Mouse (Mus musculus) lung, embryonic 14.5 days (tissue): ENCODE data around the gene Zfp773. TPM values are rescaled to one million over a fixed set of nuclear protein-coding genes. Genes with fewer than 3 reads are reported as not detected.

Experiments used
- ATAC-seq: fragments of 200-750 bp; cut with Nextera tagmentation; 2 replicates; pipeline ENCODE4 v1.8.0; 2017; ENCODE audit warnings: mild to moderate bottlenecking, moderate TSS enrichment, moderate library complexity; ENCODE audit not compliant: insufficient read depth
- DNase-seq: peaks from one replicate; pipeline ENCODE4 v3.0.0-alpha.2; 2015
- H3K27ac ChIP-seq: fragments of 300-500 bp; sonication (generic); 2 replicates; pipeline ENCODE4 v1.5.1; 2014; ENCODE audit warnings: low read depth, mild to moderate bottlenecking, moderate library complexity
- H3K27me3 ChIP-seq: fragments of 300-500 bp; sonication (generic); 2 replicates; pipeline ENCODE4 v1.6.1; 2014; ENCODE audit warnings: low read length, control low read depth; ENCODE audit not compliant: insufficient read depth
- H3K36me3 ChIP-seq: fragments of 300-500 bp; sonication (generic); 2 replicates; pipeline ENCODE4 v1.6.1; 2014; ENCODE audit warnings: control low read depth; ENCODE audit not compliant: insufficient read depth
- H3K4me1 ChIP-seq: fragments of 300-500 bp; sonication (generic); 2 replicates; pipeline ENCODE4 v1.6.1; 2014; ENCODE audit warnings: antibody characterized with exemption, control low read depth; ENCODE audit not compliant: insufficient read depth
- H3K4me2 ChIP-seq: fragments of 300-500 bp; sonication (generic); 2 replicates; pipeline ENCODE4 v1.6.1; 2014; ENCODE audit warnings: mild to moderate bottlenecking
- H3K4me3 ChIP-seq: fragments of 300-500 bp; sonication (generic); 2 replicates; pipeline ENCODE4 v1.5.1; 2014; ENCODE audit warnings: low read depth, low read length
- H3K9ac ChIP-seq: fragments of 300-500 bp; sonication (generic); 2 replicates; pipeline ENCODE4 v1.6.1; 2014
- H3K9me3 ChIP-seq: fragments of 300-500 bp; sonication (generic); 2 replicates; pipeline ENCODE4 v1.6.1; 2016; ENCODE audit warnings: low read depth, low read length, control low read depth
- CTCF ChIP-seq: IDR thresholded peaks from 2 replicates; pipeline ENCODE4 v1.5.1; 2016; ENCODE audit warnings: antibody characterized with exemption, low read depth
- WGBS: fragments of 180-500 bp; shearing (Covaris S2); extraction: QIAGEN DNeasy Blood & Tissue Kit; methylation state at CpG from one replicate; pipeline ENCODE4 v1.1.7; 2014; 5-methylcytosine and 5-hydroxymethylcytosine counted together
- polyA plus RNA-seq: library from polyadenylated mRNA; unstranded; fragments of >200 nt; fragmentation: Nextera tagmentation; extraction: Ambion mirVana; gene quantifications from 2 replicates; pipeline ENCODE4 v1.2.1, GENCODE M21; 2014

Gene Zfp773
- polyA plus RNA-seq, 1 experiment from 2014 or later, result 1.5 TPM

DNA sequence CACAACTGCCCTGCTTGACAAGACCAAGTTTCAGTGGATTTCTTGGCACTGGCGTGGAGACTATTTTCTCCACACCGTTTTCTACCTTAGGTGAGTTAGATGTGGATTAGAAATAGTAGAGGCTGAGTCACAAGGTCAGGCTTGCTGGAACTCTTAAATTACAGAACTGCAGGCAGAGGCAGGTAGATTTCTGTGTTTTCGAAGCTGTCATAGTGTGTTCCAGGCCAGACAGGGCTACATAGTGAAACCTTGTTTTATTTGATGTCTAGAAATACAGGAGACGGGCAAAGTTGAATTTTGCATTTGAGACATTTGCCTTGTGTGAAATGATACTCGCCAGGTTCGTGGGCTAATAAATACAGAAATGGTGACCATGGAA is 15.0 kb downstream of the Zfp773 start:
- H3K27me3 ChIP-seq, result no peaks in the 10 kb centered on the region
- no peak for ATAC-seq
- no peak overlapping the region for H3K27ac ChIP-seq
- H3K9ac ChIP-seq, result no peak overlapping the region; the same call in 1 of the 2 replicates
- no peak for TF ChIP-seq CTCF
- 45% methylated on average over 6 of the region's 6 CpGs for whole genome bisulfite sequencing
- H3K4me3 ChIP-seq, result peak overlapping the region; percentile 64
- peaks cover 5% of the 10 kb centered on the region; the same call in 1 of the 2 replicates for H3K36me3 ChIP-seq
- no peaks in the 10 kb centered on the region for H3K9me3 ChIP-seq
- peak overlapping the region; percentile 67 for H3K4me2 ChIP-seq
- no peak for DNase-seq
- 0 out of 2 replicates have a peak, but pooled peaks cover 3% of the 10 kb centered on the region for H3K4me1 ChIP-seq

DNA sequence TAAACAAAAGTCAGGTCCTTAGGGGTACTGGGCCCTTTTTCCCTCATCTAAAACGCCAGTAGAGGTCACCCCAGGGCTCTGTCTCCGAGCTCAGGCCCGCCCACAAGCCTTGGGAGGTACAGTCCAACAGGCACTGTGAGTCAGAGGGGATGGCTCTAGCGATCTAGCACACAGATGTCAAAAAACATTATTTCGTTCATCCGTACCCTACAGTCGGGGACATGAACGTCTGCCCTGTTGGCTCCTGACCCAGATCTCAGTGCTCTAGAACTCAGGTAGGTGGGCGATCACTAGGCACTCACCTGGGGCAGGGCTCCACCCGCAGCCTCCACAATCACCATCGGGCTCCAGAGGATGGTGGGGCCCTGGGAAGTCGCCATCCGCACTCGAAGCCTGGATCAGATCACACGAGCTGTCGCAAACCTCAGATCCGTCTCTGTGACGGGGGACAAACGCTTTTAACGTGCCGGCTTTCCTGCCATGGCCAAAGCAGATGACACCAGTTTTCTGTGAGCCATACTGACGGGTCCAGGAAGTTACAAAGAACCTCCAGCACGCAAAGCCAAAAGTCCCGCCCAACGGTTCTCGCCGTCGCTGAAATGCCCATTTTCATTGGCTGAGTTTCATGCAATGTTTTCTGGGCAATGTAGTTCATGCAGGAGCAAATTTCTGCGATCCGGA is 15.5 kb downstream of the Zfp773 start, which contains the start of gene Zfp954:
Gene Zfp954, minus strand, starts transcription at position 568 of the 681 bp plus-strand sequence.
- Histone ChIP-seq H3K4me3 (peak within 1 kb of the TSS; percentile 64), H3K4me1 (0 out of 2 replicates have a peak, but pooled peaks cover 3% of the 10 kb centered on the region), H3K27ac (peak within 1 kb of the TSS; percentile 46; the same call in 1 of the 2 replicates), H3K9ac (peak within 1 kb of the TSS; percentile 58), H3K9me3 (no peaks in the 10 kb centered on the region), H3K36me3 (peaks cover 6% of the 10 kb centered on the region; the same call in 1 of the 2 replicates), H3K27me3 (no peaks in the 10 kb centered on the region), H3K4me2 (peak within 1 kb of the TSS; percentile 67)
- ATAC-seq (peak; percentile 97), DNase-seq (peak; percentile 96)
- TF ChIP-seq CTCF, result peak; percentile 45
- WGBS, result under 1% methylated on average over 30 of the region's 30 CpGs

DNA sequence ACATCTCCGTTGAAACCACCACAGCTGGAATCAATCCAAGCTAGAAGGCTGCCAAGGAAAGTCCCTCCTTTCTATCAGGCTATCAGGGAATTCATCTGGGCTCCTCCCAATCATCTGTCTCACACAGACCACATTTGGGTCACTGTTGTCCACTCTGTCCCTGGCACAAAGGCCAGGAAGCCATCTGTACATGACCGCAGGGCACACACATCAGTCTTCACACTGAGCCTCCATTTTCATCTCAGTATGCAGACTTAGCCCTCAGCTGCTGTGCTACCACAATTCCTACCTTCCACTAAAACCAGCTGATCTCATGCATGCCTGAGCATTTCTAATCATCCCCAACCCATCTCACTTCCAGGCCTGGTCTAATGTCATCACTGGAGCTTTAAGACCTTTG is 18.1 kb downstream of the Zfp773 start:
- Histone ChIP-seq H3K9me3 (no peaks in the 10 kb centered on the region), H3K4me1 (0 out of 2 replicates have a peak, but pooled peaks cover 3% of the 10 kb centered on the region), H3K27me3 (no peaks in the 10 kb centered on the region), H3K27ac (no peak overlapping the region), H3K4me2 (no peak overlapping the region), H3K36me3 (peaks cover 21% of the 10 kb centered on the region; the same call in 1 of the 2 replicates), H3K9ac (no peak overlapping the region), H3K4me3 (no peak overlapping the region)
- 88% methylated on average over 2 of the region's 2 CpGs for WGBS
- TF ChIP-seq CTCF, result no peak
- no peak for ATAC-seq
- no peak for DNase-seq

DNA sequence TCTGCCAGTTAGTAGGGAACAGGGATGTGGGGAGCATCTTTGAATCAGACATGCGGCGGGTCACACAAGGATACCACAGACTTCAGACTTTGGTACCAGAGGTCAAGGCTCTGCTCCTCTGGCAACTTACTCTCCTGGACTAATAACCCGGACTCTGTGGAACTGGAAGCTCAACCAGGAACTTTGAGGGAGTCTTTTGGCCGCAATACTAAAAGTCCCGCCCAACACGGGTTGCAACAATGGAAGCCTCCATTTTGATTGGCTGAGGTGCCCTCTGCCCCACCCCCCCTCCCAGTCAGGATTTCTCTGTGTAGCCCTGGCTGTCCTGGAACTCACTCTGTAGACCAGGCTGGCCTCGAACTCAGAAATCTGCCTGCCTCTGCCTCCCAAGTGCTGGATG is 28.1 kb downstream of the Zfp773 start:
- ATAC-seq (no peak), DNase-seq (no peak)
- Histone ChIP-seq H3K4me2 (no peak overlapping the region), H3K27ac (no peak overlapping the region), H3K9me3 (no peaks in the 10 kb centered on the region), H3K36me3 (no peaks in the 10 kb centered on the region), H3K9ac (no peak overlapping the region), H3K4me1 (no peaks in the 10 kb centered on the region), H3K27me3 (no peaks in the 10 kb centered on the region), H3K4me3 (no peak overlapping the region)
- no peak for TF ChIP-seq CTCF
- WGBS, result 87% methylated on average over 7 of the region's 7 CpGs

Other genes with a start within 250 kb of the Zfp773 start
- gene Aurkc, start 141.5 kb downstream of the Zfp773 start, polyA plus RNA-seq, result not detected in 2 replicates
- 10.5 and 13.2 TPM in 2 replicates for gene Zfp954, start 15.3 kb downstream of the Zfp773 start, polyA plus RNA-seq
- gene Zfp418, start 34.6 kb upstream of the Zfp773 start, polyA plus RNA-seq, result 3.1 and 3.2 TPM in 2 replicates
- 8.0 TPM in 2 replicates for gene Zfp772, start 73.2 kb upstream of the Zfp773 start, polyA plus RNA-seq
- gene Vmn2r29, start 110.6 kb upstream of the Zfp773 start, polyA plus RNA-seq, result 0.20 and 0.29 TPM in 2 replicates
- 2.0 and 3.0 TPM in 2 replicates for gene Gm45844, start 141.5 kb upstream of the Zfp773 start, polyA plus RNA-seq
- gene Clcn4, start 164.1 kb upstream of the Zfp773 start, polyA plus RNA-seq, result 42.3 and 45.3 TPM in 2 replicates
- not detected in 2 replicates for gene Vmn2r30, start 200.9 kb upstream of the Zfp773 start, polyA plus RNA-seq
- not detected in 2 replicates for gene Gm45783, start 237.8 kb upstream of the Zfp773 start, polyA plus RNA-seq